Mouse (Mus musculus) liver, embryonic 14 days (tissue): ENCODE data around the gene Tmpo. TPM values are rescaled to one million over a fixed set of nuclear protein-coding genes. Genes with fewer than 3 reads are reported as not detected.

Source experiments
- polyA plus RNA-seq: library from polyadenylated mRNA; depleted of rRNA; stranded (reverse); fragments of >200 nt; gene quantifications from 2 replicates; pipeline ENCODE4 v1.2.3, GENCODE M21; 2012; rRNA removed

Tmpo gene
- polyA plus RNA-seq = 123 and 139 TPM in 2 replicates

GRCm38 (mm10) chr10:91180761-91181460, at the start of gene Tmpo:
Tmpo (minus strand) TSS chr10:91181315.

GRCm38 (mm10) chr10:91123828-91124822, 57.0 kb downstream of the Tmpo start, which contains the start of gene Slc25a3:
Slc25a3 (minus strand) TSS chr10:91124059.

Other genes with a start within 250 kb of the Tmpo start
- gene Apaf1, start 98.5 kb downstream of the Tmpo start, polyA plus RNA-seq = 7.2 and 7.7 TPM in 2 replicates
- 4.8 and 5.5 TPM in 2 replicates for gene Ikbip, start 98.4 kb downstream of the Tmpo start, polyA plus RNA-seq
- 143 and 224 TPM in 2 replicates for gene Slc25a3, start 57.3 kb downstream of the Tmpo start, polyA plus RNA-seq